Mouse (Mus musculus) olfactory bulb, adult 2 months (tissue): ENCODE measurements at regions not wholly inside any gene's neighbourhood (a gene's known extent, or its start where the extent isn't known, plus 50 kb on each side); places are given as distances from the start of the nearest gene placed in this dataset.

Experiments
- H3K27ac ChIP-seq: fragments of 200-500 bp; 2 replicates; pipeline ENCODE4 v1.5.1; 2012; ENCODE audit warnings: low read depth, low read length; ENCODE audit not compliant: insufficient read depth
- H3K4me1 ChIP-seq: fragments of 200-500 bp; 2 replicates; pipeline ENCODE4 v1.6.1; 2012; ENCODE audit warnings: low read length; ENCODE audit not compliant: control insufficient read depth, insufficient read depth
- H3K4me3 ChIP-seq: fragments of 200-500 bp; 2 replicates; pipeline ENCODE4 v1.5.1; 2012; ENCODE audit warnings: mild to moderate bottlenecking, low read depth, low read length, moderate library complexity; ENCODE audit not compliant: insufficient read depth
- CTCF ChIP-seq: fragments of 200-500 bp; IDR thresholded peaks from 2 replicates; pipeline ENCODE4 v1.5.1; 2012; ENCODE audit warnings: low read depth, mild to moderate bottlenecking, low read length, moderate library complexity; ENCODE audit not compliant: insufficient read depth
- POLR2A ChIP-seq: fragments of 200-500 bp; IDR thresholded peaks from 2 replicates; pipeline ENCODE4 v1.6.1; 2012; ENCODE audit warnings: mild to moderate bottlenecking, low read depth, low read length, moderate library complexity; ENCODE audit not compliant: insufficient read depth
- WGBS: fragments of 180-500 bp; shearing (Covaris S2); methylation state at CpG from one replicate; pipeline ENCODE4 v1.1.7; 2018; 5-methylcytosine and 5-hydroxymethylcytosine counted together

DNA sequence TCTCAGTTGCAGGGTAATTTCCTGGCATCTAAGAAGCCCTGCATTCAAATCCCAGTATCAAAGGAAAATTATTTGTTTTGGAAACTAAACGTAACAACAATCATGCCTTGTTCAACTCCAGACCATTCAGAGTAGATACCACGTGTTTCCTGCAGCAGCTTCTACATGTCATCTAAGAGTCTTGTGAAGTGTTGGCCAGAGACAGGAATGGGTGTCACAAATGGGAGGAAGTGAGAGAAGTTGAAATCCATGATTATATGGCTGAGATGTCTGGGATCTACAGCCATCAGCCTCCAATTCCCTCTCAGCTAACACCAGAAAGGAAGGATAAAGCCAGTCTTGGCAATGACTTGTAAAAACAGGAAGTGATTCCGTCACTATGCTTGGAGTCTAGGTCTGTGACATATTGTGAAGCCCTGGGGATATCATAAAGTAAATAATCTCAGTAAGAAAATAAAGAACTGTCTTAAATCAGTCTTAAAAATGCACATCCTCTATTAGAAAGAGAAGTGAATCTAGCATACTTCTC, 495.4 kb downstream of the 9430069I07Rik start:
- Histone ChIP-seq H3K27ac (no peak overlapping the region), H3K4me1 (no peaks in the 10 kb centered on the region), H3K4me3 (no peak overlapping the region)
- TF ChIP-seq CTCF = no peak
- no peak for TF ChIP-seq POLR2A
- 66% methylated on average over 3 of the region's 3 CpGs for WGBS

DNA sequence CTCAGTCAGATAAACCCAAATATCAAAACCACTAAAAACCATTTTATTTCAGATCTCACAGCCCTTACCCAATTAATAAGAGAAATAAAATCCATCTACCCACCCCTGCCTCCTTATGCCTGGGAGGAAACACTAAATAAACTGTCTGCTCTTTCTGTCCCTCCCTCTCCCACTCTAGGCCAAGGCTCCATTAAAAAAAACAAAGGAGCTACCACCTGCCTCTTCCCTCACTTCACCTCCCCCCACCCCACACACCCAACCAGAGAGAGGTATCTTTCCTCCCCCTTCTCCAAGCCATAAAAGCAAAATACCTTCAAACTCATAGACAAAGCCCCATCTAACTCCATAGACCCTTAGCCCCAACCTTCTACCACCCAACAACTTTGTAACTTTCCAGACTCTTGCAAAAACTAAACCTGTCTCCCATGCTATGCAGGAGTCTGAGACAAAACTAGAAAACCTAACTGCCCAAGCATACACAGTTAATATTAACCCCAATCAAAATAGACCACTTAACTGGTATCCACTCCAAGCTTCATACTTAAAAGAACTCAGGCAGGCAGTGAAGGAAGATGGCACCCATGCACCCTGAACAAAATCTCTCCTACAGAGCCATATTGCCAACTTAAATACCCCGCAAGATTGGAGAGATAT, 532.1 kb downstream of the 9430069I07Rik start:
- WGBS = 79% methylated on average over 1 of the region's 1 CpGs
- H3K27ac ChIP-seq = no peak overlapping the region
- H3K4me1 ChIP-seq = no peaks in the 10 kb centered on the region
- TF ChIP-seq CTCF (no peak), POLR2A (no peak)
- H3K4me3 ChIP-seq = no peak overlapping the region

DNA sequence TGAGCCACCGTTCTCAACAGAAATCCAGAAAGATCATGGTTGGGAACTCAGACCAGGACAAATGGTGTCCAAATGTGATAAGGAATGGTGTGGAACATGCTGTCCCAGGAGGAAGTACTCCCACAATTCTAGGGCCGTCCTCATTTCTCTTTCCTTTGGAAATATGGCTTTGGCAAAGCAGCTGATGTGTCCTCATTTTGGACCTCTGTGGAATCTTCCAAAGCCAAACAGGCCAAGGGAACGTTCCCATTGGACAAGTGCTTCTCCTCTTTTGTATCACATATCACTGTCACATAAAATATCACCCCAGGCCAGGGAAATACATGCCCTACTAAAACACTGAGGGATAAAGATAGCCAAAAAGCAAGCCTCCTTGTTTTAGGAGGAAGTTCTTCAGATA, 532.8 kb downstream of the 9430069I07Rik start:
- no peak overlapping the region for H3K27ac ChIP-seq
- H3K4me3 ChIP-seq = no peak overlapping the region
- TF ChIP-seq POLR2A = no peak
- TF ChIP-seq CTCF = no peak
- no peaks in the 10 kb centered on the region for H3K4me1 ChIP-seq
- WGBS = 91% methylated on average over 3 of the region's 3 CpGs

GRCm38 (mm10) chr15:33780960-33781359, 576.7 kb downstream of the 9430069I07Rik start:
- no peak for TF ChIP-seq CTCF
- no peak for TF ChIP-seq POLR2A
- WGBS = 81% methylated on average over 2 of the region's 2 CpGs
- no peaks in the 10 kb centered on the region for H3K4me1 ChIP-seq
- H3K27ac ChIP-seq = no peak overlapping the region
- no peak overlapping the region for H3K4me3 ChIP-seq

GRCm38 (mm10) chr15:33759496-33759895, 598.2 kb downstream of the 9430069I07Rik start:
- H3K4me1 ChIP-seq = no peaks in the 10 kb centered on the region
- no peak overlapping the region for H3K4me3 ChIP-seq
- no peak overlapping the region for H3K27ac ChIP-seq
- 54% methylated on average over 6 of the region's 6 CpGs for WGBS
- TF ChIP-seq POLR2A = no peak
- TF ChIP-seq CTCF = no peak

- Histone ChIP-seq H3K27ac (no peak overlapping the region), H3K4me1 (no peaks in the 10 kb centered on the region), H3K4me3 (no peak overlapping the region)
- TF ChIP-seq CTCF (no peak), POLR2A (no peak)
- 75% methylated on average over 1 of the region's 1 CpGs for WGBS
Measured at GRCm38 (mm10) chr15:33758771-33759170, 598.9 kb downstream of the 9430069I07Rik start.
